Mouse (Mus musculus): ENCODE data around the gene Lamtor2. TPM values are rescaled to one million over a fixed set of nuclear protein-coding genes. Genes with fewer than 3 reads are reported as not detected.

The Lamtor2 gene
- polyA plus RNA-seq (2012) = 123 and 166 TPM in 2 replicates

- TF ChIP-seq GATA1 (IDR thresholded peaks at IDR 0.05; ENCODE audit: low read length) = no peak
Measured at GRCm38 (mm10) chr3:88552676-88553524, at the start of gene Lamtor2. Gene Lamtor2 (minus strand): TSS chr3:88553074.

GRCm38 (mm10) chr3:88602466-88602865 lies 49.6 kb upstream of the Lamtor2 start:
- TF ChIP-seq GATA1 (IDR thresholded peaks at IDR 0.05; ENCODE audit: low read length) = no peak

GRCm38 (mm10) chr3:88593893-88594580 lies 41.2 kb upstream of the Lamtor2 start:
- no peak for TF ChIP-seq GATA1 (IDR thresholded peaks at IDR 0.05; ENCODE audit: low read length)

GRCm38 (mm10) chr3:88592942-88593576 lies 40.2 kb upstream of the Lamtor2 start:
- no peak for TF ChIP-seq GATA1 (IDR thresholded peaks at IDR 0.05; ENCODE audit: low read length)

- TF ChIP-seq GATA1 (IDR thresholded peaks at IDR 0.05; ENCODE audit: low read length) = peak; percentile 6
Measured at GRCm38 (mm10) chr3:88591950-88592731, 39.3 kb upstream of the Lamtor2 start.

GRCm38 (mm10) chr3:88591044-88591443 lies 38.2 kb upstream of the Lamtor2 start:
- no peak for TF ChIP-seq GATA1 (IDR thresholded peaks at IDR 0.05; ENCODE audit: low read length)

- no peak for TF ChIP-seq GATA1 (IDR thresholded peaks at IDR 0.05; ENCODE audit: low read length)
Measured at GRCm38 (mm10) chr3:88590246-88590645, 37.4 kb upstream of the Lamtor2 start.

- TF ChIP-seq GATA1 (IDR thresholded peaks at IDR 0.05; ENCODE audit: low read length) = no peak
Measured at GRCm38 (mm10) chr3:88586640-88587039, 33.8 kb upstream of the Lamtor2 start.

GRCm38 (mm10) chr3:88585769-88586168 lies 32.9 kb upstream of the Lamtor2 start:
- TF ChIP-seq GATA1 (IDR thresholded peaks at IDR 0.05; ENCODE audit: low read length) = no peak

- no peak for TF ChIP-seq GATA1 (IDR thresholded peaks at IDR 0.05; ENCODE audit: low read length)
Measured at GRCm38 (mm10) chr3:88579454-88580117, 26.7 kb upstream of the Lamtor2 start.

- TF ChIP-seq GATA1 (IDR thresholded peaks at IDR 0.05; ENCODE audit: low read length) = no peak
Measured at GRCm38 (mm10) chr3:88578498-88579424, 25.9 kb upstream of the Lamtor2 start.

GRCm38 (mm10) chr3:88575540-88575939 lies 22.7 kb upstream of the Lamtor2 start, which contains the start of gene Ssr2:
Gene Ssr2 (plus strand): TSS chr3:88575876.
- no peak for TF ChIP-seq GATA1 (IDR thresholded peaks at IDR 0.05; ENCODE audit: low read length)

- no peak for TF ChIP-seq GATA1 (IDR thresholded peaks at IDR 0.05; ENCODE audit: low read length)
Measured at GRCm38 (mm10) chr3:88573810-88574209, 20.9 kb upstream of the Lamtor2 start.

- no peak for TF ChIP-seq GATA1 (IDR thresholded peaks at IDR 0.05; ENCODE audit: low read length)
Measured at GRCm38 (mm10) chr3:88572835-88573234, 20.0 kb upstream of the Lamtor2 start.

Measured in G1E-ER4 (cell line).